Mouse (Mus musculus) G1E (cell line): ENCODE measurements at regions not wholly inside any gene's neighbourhood (a gene's known extent, or its start where the extent isn't known, plus 50 kb on each side); places are given as distances from the start of the nearest gene placed in this dataset.

Source experiments
- ATAC-seq: 2 replicates; pipeline ENCODE4 v1.8.0; 2016; ENCODE audit warnings: mild to moderate bottlenecking; ENCODE audit not compliant: insufficient number of reproducible peaks, poor library complexity, low FRiP score, severe bottlenecking; ENCODE audit errors: extremely low read depth
- DNase-seq: peaks from one replicate; pipeline ENCODE4 v3.0.0; 2012; ENCODE audit warnings: low spot score
- H3K27me3 ChIP-seq: 2 replicates; pipeline ENCODE4 v1.6.1; 2012; ENCODE audit warnings: mild to moderate bottlenecking, low read length, inconsistent platforms; ENCODE audit not compliant: insufficient read depth
- H3K36me3 ChIP-seq: replicated peaks from 2 replicates; pipeline ENCODE3; 2012; ENCODE audit warnings: mild to moderate bottlenecking, inconsistent platforms
- H3K4me1 ChIP-seq: 2 replicates; pipeline ENCODE4 v1.6.1; 2012; ENCODE audit warnings: low read depth, low read length, inconsistent platforms, mixed read lengths; ENCODE audit not compliant: insufficient read depth
- H3K4me3 ChIP-seq: 2 replicates; pipeline ENCODE4 v1.5.1; 2012; ENCODE audit warnings: low read depth, mild to moderate bottlenecking, inconsistent platforms, low read length, moderate library complexity, mixed read lengths
- H3K9me3 ChIP-seq: replicated peaks from 2 replicates; pipeline ENCODE4 v1.6.1; 2012; ENCODE audit warnings: inconsistent platforms
- CTCF ChIP-seq: IDR thresholded peaks from 2 replicates; pipeline ENCODE4 v1.5.1; 2012; ENCODE audit warnings: low read depth, low read length, inconsistent platforms, mixed read lengths
- GATA1 ChIP-seq: IDR thresholded peaks from 2 replicates; pipeline ENCODE4 v1.6.1; 2012; ENCODE audit warnings: borderline replicate concordance, low read length, inconsistent platforms, mixed read lengths
- GATA2 ChIP-seq: IDR thresholded peaks from 2 replicates; pipeline ENCODE4 v1.6.1; 2012; ENCODE audit warnings: low read depth, low read length, inconsistent platforms, borderline replicate concordance
- POLR2AphosphoS5 ChIP-seq: IDR thresholded peaks from 2 replicates; pipeline ENCODE4 v1.6.1; 2012; ENCODE audit warnings: low read depth, low read length, inconsistent platforms; ENCODE audit not compliant: insufficient replicate concordance
- TAL1 ChIP-seq: conservative IDR thresholded peaks from 2 replicates; pipeline ENCODE4 v1.6.1; 2012; ENCODE audit warnings: low read depth, low read length, inconsistent platforms, mixed read lengths

DNA sequence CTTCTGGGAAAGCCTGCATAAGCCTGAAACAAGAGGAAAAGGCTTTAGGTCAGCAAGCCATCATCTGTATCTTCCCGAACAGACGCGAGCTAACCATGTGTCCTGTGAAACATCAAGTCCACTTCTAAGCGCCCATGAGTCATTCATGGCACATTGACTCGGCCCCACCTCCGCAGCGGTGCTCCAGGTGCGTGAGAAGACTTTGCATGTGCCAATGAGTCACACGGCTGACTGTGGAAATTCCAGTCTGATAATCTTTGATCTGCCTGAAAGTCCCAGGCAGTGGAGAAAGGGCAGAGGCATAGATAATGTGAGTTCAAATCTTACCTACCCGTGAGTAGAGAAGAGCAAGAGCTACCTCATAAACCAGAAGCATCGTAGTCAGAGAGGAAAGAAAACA lies 137.8 kb downstream of the Pfkfb3 start:
- Histone ChIP-seq H3K4me3 (no peak overlapping the region), H3K4me1 (no peaks in the 10 kb centered on the region), H3K9me3 (no peaks in the 10 kb centered on the region), H3K27me3 (no peaks in the 10 kb centered on the region), H3K36me3 (no peaks in the 10 kb centered on the region)
- TF ChIP-seq GATA2 (no peak), TAL1 (no peak)
- no peak for ATAC-seq
- no peak for DNase-seq

DNA sequence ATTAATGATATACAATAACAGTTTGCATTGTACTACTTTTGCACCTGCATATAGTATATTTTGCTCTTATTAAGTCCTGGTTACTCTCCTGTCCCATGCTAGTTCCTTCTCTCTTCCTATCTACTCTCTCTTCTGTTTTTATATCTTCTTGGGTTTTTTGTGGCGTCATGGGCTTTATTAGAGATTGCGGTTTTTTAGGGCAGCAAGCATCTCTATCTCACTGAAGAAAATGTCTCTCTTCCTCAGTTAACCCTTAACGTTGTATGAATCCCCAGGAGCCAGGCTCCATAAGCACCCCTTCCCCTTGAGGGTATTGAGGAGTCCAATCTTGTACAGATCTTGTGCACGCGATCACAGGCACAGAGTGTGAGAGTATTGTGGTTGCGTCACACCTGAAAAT lies 141.4 kb downstream of the Pfkfb3 start:
- ATAC-seq: no peak
- H3K27me3 ChIP-seq: no peaks in the 10 kb centered on the region

GRCm38 (mm10) chr2:11408497-11408896 lies 145.4 kb downstream of the Pfkfb3 start:
- Histone ChIP-seq H3K9me3 (no peaks in the 10 kb centered on the region), H3K4me3 (no peak overlapping the region), H3K4me1 (no peaks in the 10 kb centered on the region), H3K27me3 (no peaks in the 10 kb centered on the region), H3K36me3 (no peaks in the 10 kb centered on the region)
- TF ChIP-seq GATA2: no peak
- no peak for TF ChIP-seq GATA1
- TF ChIP-seq TAL1: no peak
- TF ChIP-seq CTCF: no peak
- no peak for TF ChIP-seq POLR2AphosphoS5
- no peak for DNase-seq
- no peak for ATAC-seq

More for the DNA sequence above, 141.4 kb downstream of the Pfkfb3 start:
- Histone ChIP-seq H3K9me3 (no peaks in the 10 kb centered on the region), H3K4me3 (no peak overlapping the region), H3K4me1 (no peaks in the 10 kb centered on the region), H3K36me3 (no peaks in the 10 kb centered on the region)
- DNase-seq: no peak
- TF ChIP-seq POLR2AphosphoS5: no peak
- no peak for TF ChIP-seq GATA2
- TF ChIP-seq CTCF: no peak
- no peak for TF ChIP-seq GATA1
- no peak for TF ChIP-seq TAL1

DNA sequence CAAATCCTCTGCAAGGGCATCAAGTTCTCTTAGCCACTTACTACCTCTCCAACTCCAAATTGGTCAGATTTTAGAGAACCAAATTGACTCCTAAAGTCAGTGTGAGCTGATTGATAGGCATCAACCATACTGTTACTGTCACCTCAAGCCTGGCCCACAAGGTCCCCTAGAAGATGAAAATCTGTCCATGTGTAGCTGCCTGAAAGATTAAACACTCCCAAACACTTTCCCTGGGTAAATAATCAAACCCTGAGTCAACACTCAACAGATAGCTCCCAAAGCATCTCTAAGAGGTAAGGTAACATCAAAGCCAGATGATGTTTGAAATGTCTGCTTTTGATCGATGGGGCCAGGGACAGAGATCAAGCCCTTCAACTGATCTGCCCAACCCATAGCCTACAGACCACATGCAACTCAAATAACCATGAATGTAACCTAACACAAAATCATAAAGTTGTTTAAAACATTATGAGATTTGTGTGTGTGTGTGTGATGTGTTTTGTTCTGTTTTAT lies 147.7 kb downstream of the Pfkfb3 start:
- H3K4me1 ChIP-seq: no peaks in the 10 kb centered on the region
- no peak overlapping the region for H3K4me3 ChIP-seq
- H3K27me3 ChIP-seq: no peaks in the 10 kb centered on the region
- TF ChIP-seq GATA2: no peak
- TF ChIP-seq CTCF: no peak
- TF ChIP-seq GATA1: no peak
- no peak for TF ChIP-seq POLR2AphosphoS5
- TF ChIP-seq TAL1: no peak
- no peak for ATAC-seq
- H3K9me3 ChIP-seq: no peaks in the 10 kb centered on the region
- no peak for DNase-seq
- H3K36me3 ChIP-seq: no peaks in the 10 kb centered on the region

DNA sequence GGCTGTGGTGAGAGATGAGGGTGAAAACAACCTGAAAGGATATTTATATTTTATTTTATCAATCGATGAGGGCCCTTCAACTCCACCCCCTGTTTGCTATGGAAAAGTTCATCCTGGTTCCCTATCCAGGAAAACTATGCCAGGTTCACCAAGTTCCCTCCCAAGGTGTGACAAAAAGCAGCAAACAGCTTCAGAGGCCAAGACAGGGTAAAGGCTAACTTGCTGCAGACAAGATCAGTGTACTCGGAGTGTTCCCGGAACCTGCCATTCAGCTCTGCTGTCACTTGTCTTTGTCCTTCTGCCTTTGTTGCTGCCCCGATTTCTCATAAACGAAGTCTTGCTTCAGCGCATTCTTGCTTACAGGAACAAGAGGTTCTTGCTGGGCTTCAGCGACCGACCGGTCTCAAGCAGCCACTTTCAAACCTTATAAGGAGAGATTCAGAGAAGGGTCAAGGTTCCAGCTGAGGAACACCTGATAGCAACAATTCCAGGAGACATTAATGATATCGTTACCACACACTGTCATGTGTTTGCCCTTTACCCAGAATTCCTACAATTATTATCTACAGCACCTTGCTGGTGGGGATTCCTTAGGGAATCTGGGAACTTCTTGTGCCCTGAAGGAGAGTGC lies 151.5 kb downstream of the Pfkfb3 start:
- H3K36me3 ChIP-seq: no peaks in the 10 kb centered on the region
- TF ChIP-seq TAL1 (no peak), GATA1 (no peak), GATA2 (no peak), CTCF (no peak), POLR2AphosphoS5 (no peak)
- H3K4me3 ChIP-seq: no peak overlapping the region
- ATAC-seq (no peak), DNase-seq (no peak)
- H3K9me3 ChIP-seq: no peaks in the 10 kb centered on the region
- no peaks in the 10 kb centered on the region for H3K4me1 ChIP-seq
- H3K27me3 ChIP-seq: no peaks in the 10 kb centered on the region

- Histone ChIP-seq H3K4me1 (no peaks in the 10 kb centered on the region), H3K27me3 (no peaks in the 10 kb centered on the region), H3K9me3 (no peaks in the 10 kb centered on the region), H3K36me3 (no peaks in the 10 kb centered on the region), H3K4me3 (no peak overlapping the region)
- DNase-seq: no peak
- ATAC-seq: no peak
- TF ChIP-seq TAL1 (no peak), GATA1 (no peak), GATA2 (no peak)
Observed at GRCm38 (mm10) chr2:11399411-11399810, 154.5 kb downstream of the Pfkfb3 start.

DNA sequence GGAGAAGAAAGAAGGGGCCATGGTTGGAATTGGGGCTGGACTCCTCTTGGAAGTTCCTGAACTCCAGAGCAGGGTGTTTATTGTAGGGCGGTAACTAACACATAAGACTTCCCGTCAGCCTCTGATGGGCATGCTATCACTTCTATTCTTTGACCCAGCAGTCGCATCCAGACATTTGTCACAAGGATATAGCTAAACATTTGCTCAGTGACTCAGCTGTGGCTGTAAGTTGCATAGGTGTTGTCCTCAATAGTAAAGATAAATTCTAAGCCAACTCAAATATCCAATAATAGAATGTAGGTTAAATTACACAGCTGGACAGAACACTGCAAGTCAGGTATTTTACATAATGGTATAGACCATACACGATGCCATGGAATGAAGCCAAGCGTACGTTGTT lies 154.9 kb downstream of the Pfkfb3 start:
- no peaks in the 10 kb centered on the region for H3K9me3 ChIP-seq
- no peaks in the 10 kb centered on the region for H3K27me3 ChIP-seq
- TF ChIP-seq CTCF (no peak), POLR2AphosphoS5 (no peak), TAL1 (no peak), GATA1 (no peak), GATA2 (no peak)
- ATAC-seq (no peak), DNase-seq (no peak)
- H3K36me3 ChIP-seq: no peaks in the 10 kb centered on the region
- H3K4me1 ChIP-seq: no peaks in the 10 kb centered on the region
- H3K4me3 ChIP-seq: no peak overlapping the region
